Mouse (Mus musculus) midbrain, embryonic 10.5 days (tissue): ENCODE measurements around the gene Opcml. TPM values are rescaled to one million over a fixed set of nuclear protein-coding genes. Genes with fewer than 3 reads are reported as not detected.
A peak's percentile ranks its signal among the peaks of the same experiment; 100 is the strongest.

Experiments
- DNase-seq: peaks from one replicate; pipeline ENCODE4 v3.0.0-alpha.2; 2017; ENCODE audit warnings: low spot score
- H3K27ac ChIP-seq: fragments of 300-500 bp; sonication (generic); replicated peaks from 2 replicates; pipeline ENCODE4 v1.5.1; 2016; ENCODE audit warnings: mild to moderate bottlenecking
- H3K27me3 ChIP-seq: fragments of 300-500 bp; sonication (generic); 2 replicates; pipeline ENCODE4 v1.6.1; 2016; ENCODE audit warnings: low read depth, mild to moderate bottlenecking; ENCODE audit not compliant: poor library complexity, severe bottlenecking
- H3K36me3 ChIP-seq: fragments of 300-500 bp; sonication (generic); 2 replicates; pipeline ENCODE4 v1.6.1; 2016; ENCODE audit warnings: mild to moderate bottlenecking, moderate library complexity
- H3K4me1 ChIP-seq: fragments of 300-500 bp; sonication (generic); 2 replicates; pipeline ENCODE4 v1.6.1; 2016
- H3K4me3 ChIP-seq: fragments of 300-500 bp; sonication (generic); 2 replicates; pipeline ENCODE4 v1.5.1; 2016; ENCODE audit warnings: mild to moderate bottlenecking, moderate library complexity
- H3K9me3 ChIP-seq: fragments of 300-500 bp; sonication (generic); replicated peaks from 2 replicates; pipeline ENCODE4 v1.6.1; 2016; ENCODE audit warnings: mild to moderate bottlenecking
- WGBS: fragments of 180-500 bp; shearing (Covaris S2); methylation state at CpG from one replicate; pipeline ENCODE4 v1.1.7; 2016; 5-methylcytosine and 5-hydroxymethylcytosine counted together
- polyA plus RNA-seq: library from polyadenylated mRNA; unstranded; fragments of >200 nt; fragmentation: Nextera tagmentation; extraction: Ambion mirVana; gene quantifications from 2 replicates; pipeline ENCODE4 v1.2.1, GENCODE M21; 2016

Gene Opcml
- polyA plus RNA-seq, 1 experiment from 2014 or later, result 2.0 TPM

GRCm38 (mm10) chr9:28153748-28154147, 363.2 kb downstream of the Opcml start:
- H3K36me3 ChIP-seq, result no peaks in the 10 kb centered on the region
- H3K27me3 ChIP-seq, result no peaks in the 10 kb centered on the region
- DNase-seq, result no peak
- H3K4me1 ChIP-seq, result no peaks in the 10 kb centered on the region
- no peak overlapping the region for H3K27ac ChIP-seq
- no peak overlapping the region for H3K4me3 ChIP-seq
- WGBS, result 86% methylated on average over 6 of the region's 6 CpGs
- H3K9me3 ChIP-seq, result no peaks in the 10 kb centered on the region

DNA sequence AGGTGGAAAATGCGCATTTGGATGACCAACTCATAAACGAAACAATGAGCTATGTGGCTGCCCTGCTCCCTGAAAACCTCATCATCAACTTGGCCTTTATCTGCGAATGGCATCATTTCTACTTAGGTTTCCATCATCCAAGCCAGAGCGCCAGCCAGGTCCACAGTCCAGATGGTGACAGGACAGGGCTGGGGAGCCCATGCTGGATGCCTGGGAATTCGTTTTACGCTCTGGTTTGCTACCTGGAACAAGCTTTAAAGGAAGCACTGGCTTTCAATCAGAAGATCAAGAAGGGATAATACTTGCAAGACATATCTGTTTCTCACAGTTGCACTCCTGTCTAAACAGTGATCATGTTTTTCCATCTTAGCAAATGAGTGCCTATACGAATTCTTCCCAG, 366.5 kb downstream of the Opcml start:
- WGBS, result 89% methylated on average over 7 of the region's 7 CpGs
- no peaks in the 10 kb centered on the region for H3K9me3 ChIP-seq
- no peak overlapping the region for H3K4me3 ChIP-seq

GRCm38 (mm10) chr9:28160953-28161352, 370.4 kb downstream of the Opcml start:
- H3K4me1 ChIP-seq, result peaks cover 6% of the 10 kb centered on the region
- H3K9me3 ChIP-seq, result no peaks in the 10 kb centered on the region
- DNase-seq, result no peak
- no peaks in the 10 kb centered on the region for H3K27me3 ChIP-seq
- H3K36me3 ChIP-seq, result no peaks in the 10 kb centered on the region
- 98% methylated on average over 1 of the region's 1 CpGs for WGBS
- H3K4me3 ChIP-seq, result no peak overlapping the region
- no peak overlapping the region for H3K27ac ChIP-seq

More for the DNA sequence above, 366.5 kb downstream of the Opcml start:
- no peak for DNase-seq
- Histone ChIP-seq H3K36me3 (no peaks in the 10 kb centered on the region), H3K27ac (no peak overlapping the region), H3K4me1 (no peaks in the 10 kb centered on the region), H3K27me3 (no peaks in the 10 kb centered on the region)

- Histone ChIP-seq H3K36me3 (no peaks in the 10 kb centered on the region), H3K27me3 (no peaks in the 10 kb centered on the region), H3K9me3 (no peaks in the 10 kb centered on the region), H3K4me3 (no peak overlapping the region), H3K4me1 (peaks cover 6% of the 10 kb centered on the region), H3K27ac (no peak overlapping the region)
- 56% methylated on average over 4 of the region's 4 CpGs for WGBS
- DNase-seq, result no peak
Measured at GRCm38 (mm10) chr9:28163946-28164345, 373.4 kb downstream of the Opcml start.

GRCm38 (mm10) chr9:28171890-28172289, 381.3 kb downstream of the Opcml start:
- Histone ChIP-seq H3K9me3 (no peaks in the 10 kb centered on the region), H3K27ac (no peak overlapping the region), H3K27me3 (no peaks in the 10 kb centered on the region), H3K4me3 (no peak overlapping the region), H3K36me3 (no peaks in the 10 kb centered on the region), H3K4me1 (0 out of 2 replicates have a peak, but pooled peaks cover 6% of the 10 kb centered on the region)
- DNase-seq, result peak; percentile 58
- 10% methylated on average over 6 of the region's 6 CpGs for WGBS

DNA sequence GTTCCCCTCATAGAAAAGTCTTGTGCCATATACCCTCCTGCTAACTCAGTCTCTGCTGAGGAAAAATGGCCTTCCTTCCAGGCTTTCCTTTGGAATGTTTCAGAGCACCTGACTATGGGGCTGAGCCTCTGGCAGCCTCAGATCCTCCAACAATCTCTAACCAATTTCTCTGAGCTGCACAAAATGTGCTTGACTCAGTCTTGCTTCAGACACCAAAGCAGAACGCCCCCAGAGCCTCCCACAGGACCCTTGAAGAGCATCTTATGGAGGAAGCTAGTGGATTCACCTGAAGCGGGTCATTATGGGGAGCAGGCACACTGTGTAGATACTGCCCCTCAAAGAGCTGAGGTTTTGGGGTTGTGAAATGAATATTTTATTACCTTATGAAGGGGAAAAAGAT, 386.5 kb downstream of the Opcml start:
- WGBS, result 85% methylated on average over 2 of the region's 2 CpGs
- no peaks in the 10 kb centered on the region for H3K27me3 ChIP-seq
- 0 out of 2 replicates have a peak, but pooled peaks cover 6% of the 10 kb centered on the region for H3K4me1 ChIP-seq
- H3K27ac ChIP-seq, result no peak overlapping the region
- no peak for DNase-seq
- no peak overlapping the region for H3K4me3 ChIP-seq
- no peaks in the 10 kb centered on the region for H3K36me3 ChIP-seq
- no peaks in the 10 kb centered on the region for H3K9me3 ChIP-seq

DNA sequence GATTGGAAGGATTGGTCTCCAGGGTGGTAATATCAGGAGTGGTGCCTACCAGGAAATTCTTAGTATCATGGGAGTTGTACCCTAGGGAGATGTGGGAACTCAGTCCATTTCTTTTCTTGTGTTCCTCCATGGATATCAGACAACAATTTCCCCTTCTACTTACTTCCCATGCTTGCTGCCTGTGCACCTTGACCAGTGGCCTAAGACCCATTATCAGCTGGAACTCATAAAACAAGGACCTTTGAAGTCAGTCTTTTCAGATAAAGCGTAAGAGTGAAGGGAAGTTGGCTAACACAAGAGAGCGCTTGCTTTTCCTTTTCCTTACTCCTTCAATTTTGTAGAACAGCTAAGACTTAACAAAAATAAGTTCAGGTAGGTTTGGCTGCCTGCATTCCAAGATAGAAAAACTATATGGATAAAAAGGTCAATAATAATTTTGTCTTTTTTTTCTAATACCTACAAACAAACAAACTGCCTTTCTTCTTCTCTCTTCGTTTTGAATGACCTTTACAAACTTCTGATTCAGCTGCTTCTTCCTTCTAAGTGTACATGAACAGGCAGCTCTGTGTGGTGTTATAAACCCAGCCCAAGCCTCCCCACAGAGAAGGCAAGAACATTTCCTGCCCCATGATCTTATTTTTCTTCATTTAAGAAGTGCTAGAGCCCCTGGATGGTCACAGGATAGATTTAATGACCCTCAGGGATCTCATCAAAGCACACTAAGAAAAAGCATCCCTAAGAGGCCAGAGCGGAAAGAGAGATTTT, 387.7 kb downstream of the Opcml start:
- Histone ChIP-seq H3K9me3 (no peaks in the 10 kb centered on the region), H3K36me3 (no peaks in the 10 kb centered on the region), H3K4me3 (no peak overlapping the region), H3K27me3 (no peaks in the 10 kb centered on the region), H3K27ac (no peak overlapping the region), H3K4me1 (no peaks in the 10 kb centered on the region)
- no peak for DNase-seq
- 83% methylated on average over 4 of the region's 4 CpGs for WGBS

DNA sequence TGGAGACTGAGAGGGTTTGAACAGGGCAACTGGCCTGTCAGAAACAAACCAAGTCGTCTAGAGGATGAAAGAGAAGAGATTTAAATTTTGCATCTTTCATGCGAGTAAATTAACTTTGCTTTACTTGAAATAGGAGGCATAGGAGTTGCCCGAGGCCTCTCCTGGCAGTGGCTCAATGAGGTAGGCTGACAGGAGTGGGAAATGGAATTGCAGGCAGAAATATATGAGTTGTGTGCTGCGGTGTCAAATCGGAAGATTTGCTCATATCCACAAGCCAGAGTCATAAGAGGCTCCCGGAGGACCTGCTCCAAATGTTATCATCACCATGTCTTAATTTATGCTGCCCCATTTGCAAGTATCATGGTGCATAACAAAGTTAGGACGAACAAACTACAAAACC, 391.3 kb downstream of the Opcml start:
- no peaks in the 10 kb centered on the region for H3K4me1 ChIP-seq
- H3K36me3 ChIP-seq, result no peaks in the 10 kb centered on the region
- WGBS, result 82% methylated on average over 7 of the region's 7 CpGs
- no peak overlapping the region for H3K4me3 ChIP-seq
- no peak for DNase-seq
- no peaks in the 10 kb centered on the region for H3K27me3 ChIP-seq
- no peaks in the 10 kb centered on the region for H3K9me3 ChIP-seq
- no peak overlapping the region for H3K27ac ChIP-seq

DNA sequence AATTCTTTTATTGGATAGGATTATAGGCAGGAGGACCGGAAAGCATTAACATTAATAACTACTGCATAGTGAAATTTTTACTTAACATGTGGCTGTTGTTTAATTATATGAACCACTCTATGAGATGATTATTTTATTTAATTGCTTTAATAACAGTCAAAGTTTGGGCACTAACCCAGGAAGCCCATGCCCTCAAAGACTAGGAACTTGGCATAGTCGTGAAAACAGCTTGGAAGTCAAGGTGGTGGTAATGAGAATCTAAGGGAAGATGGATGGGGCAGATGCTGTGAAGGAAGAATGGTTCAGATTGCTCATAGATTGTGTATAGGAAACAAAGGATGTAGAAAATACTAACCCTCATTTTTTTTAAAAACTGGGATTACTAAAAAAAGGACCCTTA, 399.7 kb downstream of the Opcml start:
- H3K27me3 ChIP-seq, result no peaks in the 10 kb centered on the region
- H3K9me3 ChIP-seq, result no peaks in the 10 kb centered on the region
- no peak overlapping the region for H3K27ac ChIP-seq
- H3K4me3 ChIP-seq, result no peak overlapping the region
- no peaks in the 10 kb centered on the region for H3K36me3 ChIP-seq
- no peaks in the 10 kb centered on the region for H3K4me1 ChIP-seq
- 84% methylated on average over 2 of the region's 2 CpGs for WGBS
- no peak for DNase-seq

DNA sequence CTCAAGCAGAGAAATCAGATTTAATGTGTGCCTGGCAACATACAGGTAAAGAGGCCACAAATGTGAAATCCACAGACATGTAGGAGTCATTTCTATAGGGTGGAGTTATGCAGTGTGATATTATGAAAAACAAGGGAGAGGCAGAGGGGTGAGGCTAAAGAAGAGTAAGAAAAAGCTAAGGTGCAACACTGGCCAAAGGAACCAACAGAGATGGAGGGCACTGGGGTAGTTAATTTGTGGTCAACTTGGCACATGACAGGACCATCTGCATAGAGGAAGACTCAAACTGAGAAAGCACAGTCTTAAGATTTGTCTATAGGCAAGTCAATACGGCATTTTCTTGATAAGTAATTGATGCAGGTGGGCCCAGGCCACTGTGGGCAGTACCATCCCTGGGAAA, 400.2 kb downstream of the Opcml start:
- Histone ChIP-seq H3K27me3 (no peaks in the 10 kb centered on the region), H3K4me1 (no peaks in the 10 kb centered on the region), H3K4me3 (no peak overlapping the region), H3K27ac (no peak overlapping the region), H3K36me3 (no peaks in the 10 kb centered on the region), H3K9me3 (no peaks in the 10 kb centered on the region)
- 84% methylated on average over 1 of the region's 1 CpGs for WGBS
- no peak for DNase-seq

- WGBS, result 89% methylated on average over 2 of the region's 2 CpGs
- H3K36me3 ChIP-seq, result no peaks in the 10 kb centered on the region
- no peaks in the 10 kb centered on the region for H3K27me3 ChIP-seq
- H3K9me3 ChIP-seq, result no peaks in the 10 kb centered on the region
- no peak overlapping the region for H3K27ac ChIP-seq
- no peaks in the 10 kb centered on the region for H3K4me1 ChIP-seq
- no peak overlapping the region for H3K4me3 ChIP-seq
- no peak for DNase-seq
Measured at GRCm38 (mm10) chr9:28196550-28196949, 406.0 kb downstream of the Opcml start.

DNA sequence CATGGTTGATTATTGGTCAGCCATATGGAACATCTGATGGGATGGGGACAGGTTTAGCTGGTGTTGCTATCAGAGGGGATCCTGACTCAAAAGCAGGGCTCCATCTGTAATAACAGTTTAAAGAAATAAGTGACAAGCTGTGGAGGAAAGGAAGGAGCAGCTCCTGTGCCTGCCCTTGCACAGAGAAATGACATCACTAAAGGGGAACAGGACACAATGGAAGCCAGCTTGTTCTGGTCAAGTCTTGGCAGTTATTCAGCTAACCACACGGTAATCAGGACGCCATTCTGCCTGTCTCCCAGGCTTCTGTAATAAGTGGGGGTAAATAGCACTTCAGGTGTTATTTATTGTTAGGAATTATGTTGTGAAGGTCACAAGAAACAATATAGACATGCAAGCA, 406.5 kb downstream of the Opcml start:
- Histone ChIP-seq H3K4me3 (no peak overlapping the region), H3K27ac (no peak overlapping the region), H3K9me3 (no peaks in the 10 kb centered on the region), H3K27me3 (no peaks in the 10 kb centered on the region), H3K4me1 (no peaks in the 10 kb centered on the region), H3K36me3 (no peaks in the 10 kb centered on the region)
- no peak for DNase-seq
- WGBS, result 77% methylated on average over 2 of the region's 2 CpGs

DNA sequence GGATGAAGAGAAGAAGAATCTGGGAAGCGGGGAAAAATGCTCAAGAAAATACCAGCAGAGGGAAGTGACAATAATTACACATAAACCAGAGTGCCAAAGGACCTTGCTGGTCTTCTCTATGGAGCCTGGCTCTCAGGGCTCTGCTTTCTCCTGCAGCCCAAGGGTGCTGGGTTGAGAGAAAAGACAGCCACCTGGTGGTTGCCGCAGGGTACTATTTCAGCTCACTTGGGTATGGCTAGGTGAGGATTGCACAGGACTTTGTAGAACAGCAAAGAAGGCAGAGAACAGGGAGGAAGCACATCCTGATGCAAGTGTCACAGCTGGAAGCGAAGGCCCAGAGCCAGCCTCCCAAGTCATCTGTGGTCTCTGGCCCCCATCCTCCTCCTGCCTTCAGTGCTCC, 407.1 kb downstream of the Opcml start:
- Histone ChIP-seq H3K27ac (0 out of 2 replicates have a peak overlapping the region, but pooled peaks have one; percentile 23), H3K4me3 (no peak overlapping the region), H3K36me3 (no peaks in the 10 kb centered on the region), H3K9me3 (no peaks in the 10 kb centered on the region), H3K27me3 (no peaks in the 10 kb centered on the region), H3K4me1 (no peaks in the 10 kb centered on the region)
- WGBS, result 56% methylated on average over 3 of the region's 3 CpGs
- DNase-seq, result peak; percentile 33
